Mouse (Mus musculus) stomach, embryonic 14.5 days (tissue): ENCODE measurements around the gene Dnaja3. TPM values are rescaled to one million over a fixed set of nuclear protein-coding genes. Genes with fewer than 3 reads are reported as not detected.

Experiments
- ATAC-seq: fragments of 200-750 bp; cut with Nextera tagmentation; 2 replicates; pipeline ENCODE4 v1.8.0; 2017; ENCODE audit warnings: low read depth, moderate TSS enrichment; ENCODE audit not compliant: insufficient number of reproducible peaks, insufficient read depth, low FRiP score
- H3K27ac ChIP-seq: fragments of 300-500 bp; sonication (generic); 2 replicates; pipeline ENCODE4 v1.5.1; 2014; ENCODE audit warnings: mild to moderate bottlenecking, low read length, moderate library complexity, mixed read lengths
- H3K27me3 ChIP-seq: fragments of 300-500 bp; sonication (generic); 2 replicates; pipeline ENCODE4 v1.6.1; 2014; ENCODE audit warnings: low read length, control low read depth, mixed read lengths; ENCODE audit not compliant: control insufficient read depth, insufficient read depth
- H3K36me3 ChIP-seq: fragments of 300-500 bp; sonication (generic); 2 replicates; pipeline ENCODE4 v1.6.1; 2014; ENCODE audit warnings: mild to moderate bottlenecking, control low read depth, low read length, moderate library complexity, mixed read lengths; ENCODE audit not compliant: control insufficient read depth, insufficient read depth
- H3K4me1 ChIP-seq: fragments of 300-500 bp; sonication (generic); 2 replicates; pipeline ENCODE4 v1.6.1; 2014; ENCODE audit warnings: low read length, control low read depth, mixed read lengths; ENCODE audit not compliant: control insufficient read depth, insufficient read depth
- H3K4me2 ChIP-seq: fragments of 300-500 bp; sonication (generic); replicated peaks from 2 replicates; pipeline ENCODE4 v1.6.1; 2014; ENCODE audit warnings: low read depth, low read length, control low read depth
- H3K4me3 ChIP-seq: fragments of 300-500 bp; sonication (generic); 2 replicates; pipeline ENCODE4 v1.5.1; 2014; ENCODE audit warnings: low read depth, low read length, control low read depth
- H3K9ac ChIP-seq: fragments of 300-500 bp; sonication (generic); replicated peaks from 2 replicates; pipeline ENCODE4 v1.6.1; 2014; ENCODE audit warnings: low read depth, mild to moderate bottlenecking, control low read depth, low read length, moderate library complexity, mixed read lengths
- H3K9me3 ChIP-seq: fragments of 300-500 bp; sonication (generic); 2 replicates; pipeline ENCODE4 v1.6.1; 2016; ENCODE audit warnings: low read depth, low read length, control low read depth; ENCODE audit not compliant: control insufficient read depth
- WGBS: fragments of 180-500 bp; shearing (Covaris S2); extraction: QIAGEN DNeasy Blood & Tissue Kit; methylation state at CpG from one replicate; pipeline ENCODE4 v1.1.7; 2014; 5-methylcytosine and 5-hydroxymethylcytosine counted together
- polyA plus RNA-seq: library from polyadenylated mRNA; unstranded; fragments of >200 nt; fragmentation: Nextera tagmentation; extraction: Ambion mirVana; gene quantifications from 2 replicates; pipeline ENCODE4 v1.2.1, GENCODE M21; 2014

Dnaja3 gene
- polyA plus RNA-seq, 1 experiment from 2014 or later = 57.8 TPM

- H3K4me1 ChIP-seq = peaks cover 74% of the 10 kb centered on the region
- H3K36me3 ChIP-seq = no peaks in the 10 kb centered on the region
- no peak for ATAC-seq
- no peak overlapping the region for H3K9ac ChIP-seq
- WGBS = 47% methylated on average over 2 of the region's 2 CpGs
- no peaks in the 10 kb centered on the region for H3K9me3 ChIP-seq
- peak overlapping the region; percentile 92; the same call in 1 of the 2 replicates for H3K27ac ChIP-seq
- peak overlapping the region; percentile 89; the same call in 1 of the 2 replicates for H3K4me3 ChIP-seq
- H3K27me3 ChIP-seq = no peaks in the 10 kb centered on the region
- H3K4me2 ChIP-seq = peak overlapping the region; percentile 96
These were observed 43.0 kb upstream of the Dnaja3 start for GRCm38 (mm10) chr16:4596836-4597235.

- Histone ChIP-seq H3K36me3 (no peaks in the 10 kb centered on the region), H3K27me3 (no peaks in the 10 kb centered on the region), H3K9me3 (no peaks in the 10 kb centered on the region), H3K4me2 (peak overlapping the region; percentile 96), H3K4me3 (peak overlapping the region; percentile 10; the same call in 1 of the 2 replicates), H3K27ac (peak overlapping the region; percentile 36; the same call in 1 of the 2 replicates), H3K4me1 (peaks cover 75% of the 10 kb centered on the region), H3K9ac (no peak overlapping the region)
- ATAC-seq = no peak
- WGBS = 52% methylated on average over 7 of the region's 7 CpGs
These were observed 42.5 kb upstream of the Dnaja3 start for GRCm38 (mm10) chr16:4597296-4597695.

- 0 out of 2 replicates have a peak overlapping the region, but pooled peaks have one; percentile 15 for H3K27ac ChIP-seq
- no peaks in the 10 kb centered on the region for H3K27me3 ChIP-seq
- WGBS = 74% methylated on average over 5 of the region's 5 CpGs
- no peak overlapping the region for H3K4me3 ChIP-seq
- no peak for ATAC-seq
- no peaks in the 10 kb centered on the region for H3K9me3 ChIP-seq
- no peak overlapping the region for H3K9ac ChIP-seq
- no peaks in the 10 kb centered on the region for H3K36me3 ChIP-seq
- peak overlapping the region; percentile 96 for H3K4me2 ChIP-seq
- peaks cover 75% of the 10 kb centered on the region for H3K4me1 ChIP-seq
These were observed 41.7 kb upstream of the Dnaja3 start for GRCm38 (mm10) chr16:4598041-4598440.

GRCm38 (mm10) chr16:4598891-4599543 is 40.8 kb upstream of the Dnaja3 start:
- Histone ChIP-seq H3K9ac (no peak overlapping the region; the same call in 1 of the 2 replicates), H3K27me3 (no peaks in the 10 kb centered on the region), H3K27ac (peak overlapping the region; percentile 21; the same call in 1 of the 2 replicates), H3K4me1 (peaks cover 80% of the 10 kb centered on the region), H3K4me2 (0 out of 2 replicates have a peak overlapping the region, but pooled peaks have one; percentile 8), H3K9me3 (no peaks in the 10 kb centered on the region), H3K4me3 (no peak overlapping the region), H3K36me3 (no peaks in the 10 kb centered on the region)
- no peak for ATAC-seq
- 24% methylated on average over 6 of the region's 6 CpGs for WGBS

GRCm38 (mm10) chr16:4599616-4600015 is 40.2 kb upstream of the Dnaja3 start:
- 80% methylated on average over 3 of the region's 3 CpGs for WGBS
- Histone ChIP-seq H3K4me1 (peaks cover 85% of the 10 kb centered on the region), H3K4me2 (no peak overlapping the region), H3K4me3 (no peak overlapping the region), H3K9ac (no peak overlapping the region), H3K9me3 (no peaks in the 10 kb centered on the region), H3K27me3 (no peaks in the 10 kb centered on the region), H3K27ac (no peak overlapping the region), H3K36me3 (no peaks in the 10 kb centered on the region)
- ATAC-seq = no peak

GRCm38 (mm10) chr16:4600701-4601310 is 39.0 kb upstream of the Dnaja3 start:
- 66% methylated on average over 9 of the region's 9 CpGs for WGBS
- Histone ChIP-seq H3K9ac (no peak overlapping the region), H3K27ac (peak overlapping the region; percentile 33; the same call in 1 of the 2 replicates)

GRCm38 (mm10) chr16:4602189-4602588 is 37.6 kb upstream of the Dnaja3 start:
- no peak overlapping the region for H3K4me3 ChIP-seq
- WGBS = 25% methylated on average over 3 of the region's 3 CpGs
- H3K4me2 ChIP-seq = no peak overlapping the region
- no peaks in the 10 kb centered on the region for H3K27me3 ChIP-seq
- H3K36me3 ChIP-seq = no peaks in the 10 kb centered on the region
- ATAC-seq = peak; percentile 51
- H3K9ac ChIP-seq = no peak overlapping the region
- no peaks in the 10 kb centered on the region for H3K9me3 ChIP-seq
- H3K27ac ChIP-seq = peak overlapping the region; percentile 78; the same call in 1 of the 2 replicates
- peaks cover 94% of the 10 kb centered on the region for H3K4me1 ChIP-seq

More at GRCm38 (mm10) chr16:4600701-4601310, 39.0 kb upstream of the Dnaja3 start:
- Histone ChIP-seq H3K27me3 (no peaks in the 10 kb centered on the region), H3K9me3 (no peaks in the 10 kb centered on the region), H3K4me3 (no peak overlapping the region), H3K4me2 (no peak overlapping the region), H3K4me1 (peaks cover 94% of the 10 kb centered on the region), H3K36me3 (no peaks in the 10 kb centered on the region)
- ATAC-seq = no peak

- 17% methylated on average over 7 of the region's 7 CpGs for WGBS
These were observed 36.9 kb upstream of the Dnaja3 start for GRCm38 (mm10) chr16:4602766-4603452.

More at GRCm38 (mm10) chr16:4602766-4603452, 36.9 kb upstream of the Dnaja3 start:
- Histone ChIP-seq H3K4me3 (no peak overlapping the region), H3K27me3 (no peaks in the 10 kb centered on the region), H3K9me3 (no peaks in the 10 kb centered on the region), H3K27ac (peak overlapping the region; percentile 78), H3K9ac (no peak overlapping the region), H3K4me1 (peaks cover 92% of the 10 kb centered on the region), H3K36me3 (no peaks in the 10 kb centered on the region), H3K4me2 (peak overlapping the region; percentile 10; the same call in 1 of the 2 replicates)
- 0 out of 2 replicates have a peak, but pooled peaks have one; percentile 38 for ATAC-seq
